Mouse (Mus musculus) lung, postnatal 0 days (tissue): ENCODE results near the gene Creb3l1.

Experiments used
- CTCF ChIP-seq: IDR thresholded peaks from 2 replicates; pipeline ENCODE4 v1.5.1; 2016; ENCODE audit warnings: antibody characterized with exemption, mild to moderate bottlenecking
- EP300 ChIP-seq: IDR thresholded peaks from 2 replicates; pipeline ENCODE4 v1.6.1; 2016; ENCODE audit warnings: antibody characterized with exemption, mild to moderate bottlenecking, control low read depth

GRCm38 (mm10) chr2:91959544-91960410, 64.5 kb downstream of the Creb3l1 start:
- no peak for TF ChIP-seq CTCF
- no peak for TF ChIP-seq EP300
